Mouse (Mus musculus) A20 (cell line): ENCODE results near the gene Rab3ip.

ENCODE experiments used
- DNase-seq: peaks from one replicate; pipeline ENCODE4 v3.0.0-alpha.2; 2011; ENCODE audit warnings: low read depth, low spot score

The Rab3ip gene

GRCm38 (mm10) chr10:116920641-116921040 lies 29.9 kb downstream of the Rab3ip start:
- no peak for DNase-seq

DNA sequence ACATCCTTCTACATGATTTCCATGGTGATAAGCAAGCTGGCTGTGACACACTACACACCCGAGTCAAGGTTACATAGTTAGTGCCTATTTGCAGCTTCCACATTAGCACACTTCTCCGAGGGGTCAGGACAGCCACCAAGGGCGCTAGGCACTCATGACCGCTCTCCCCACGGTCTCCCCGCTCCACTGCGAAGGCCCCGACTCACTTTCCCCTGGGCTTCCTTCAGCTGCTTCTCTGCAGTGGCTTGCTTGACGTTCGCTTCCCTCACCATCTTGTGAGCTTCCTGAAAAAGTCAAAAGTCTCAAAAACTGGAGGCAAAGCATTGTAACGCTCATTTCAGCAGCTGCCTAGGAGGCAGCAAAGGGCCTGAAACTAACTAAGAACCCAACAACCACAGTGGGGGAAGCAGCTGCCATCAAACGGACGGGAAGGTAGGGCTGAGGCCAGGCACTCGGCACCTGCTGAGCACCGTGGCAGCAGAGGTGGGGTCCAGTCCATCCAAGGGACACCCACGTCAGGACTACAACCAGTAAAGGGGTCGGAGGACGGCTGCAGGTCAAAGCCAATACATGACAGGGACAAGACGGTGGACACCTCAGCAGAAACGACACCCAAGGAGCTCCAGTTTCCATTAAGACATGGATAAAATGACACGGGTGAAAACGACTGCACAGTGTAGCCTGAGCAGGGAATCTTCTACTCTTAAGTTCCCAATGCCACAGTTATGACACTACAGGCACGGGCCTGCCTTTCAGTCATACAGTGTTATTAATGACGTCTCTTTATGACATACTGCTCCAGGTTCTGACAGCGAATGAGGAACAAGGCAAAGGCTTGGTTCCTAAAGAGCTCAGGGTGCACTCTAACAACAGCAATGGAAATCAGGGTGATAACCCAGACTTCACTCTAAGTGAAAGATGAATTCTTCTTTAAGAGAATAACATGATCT lies 30.9 kb downstream of the Rab3ip start:
- no peak for DNase-seq

- DNase-seq: no peak
Measured at GRCm38 (mm10) chr10:116916581-116916980, 34.0 kb downstream of the Rab3ip start.

- no peak for DNase-seq
Measured at GRCm38 (mm10) chr10:116915286-116915685, 35.3 kb downstream of the Rab3ip start.

DNA sequence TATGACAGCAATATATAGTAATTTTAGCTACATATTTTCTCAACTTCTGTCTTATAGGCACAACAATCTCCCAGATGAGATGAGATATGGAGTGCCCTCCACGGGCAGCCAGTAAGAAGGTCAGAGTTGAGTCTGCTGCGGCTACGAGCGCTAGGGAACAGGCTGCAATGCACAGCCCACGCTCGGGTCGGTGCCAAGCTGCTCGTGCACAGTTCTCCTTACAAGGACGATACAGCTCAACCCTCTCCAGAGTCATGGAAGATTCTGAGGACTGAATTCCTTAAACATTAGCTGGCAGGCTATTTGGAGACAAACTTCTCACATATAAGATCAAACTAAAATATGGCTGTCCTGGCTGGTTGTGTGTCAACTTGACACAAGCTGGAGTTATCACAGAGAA lies 36.0 kb downstream of the Rab3ip start:
- no peak for DNase-seq

DNA sequence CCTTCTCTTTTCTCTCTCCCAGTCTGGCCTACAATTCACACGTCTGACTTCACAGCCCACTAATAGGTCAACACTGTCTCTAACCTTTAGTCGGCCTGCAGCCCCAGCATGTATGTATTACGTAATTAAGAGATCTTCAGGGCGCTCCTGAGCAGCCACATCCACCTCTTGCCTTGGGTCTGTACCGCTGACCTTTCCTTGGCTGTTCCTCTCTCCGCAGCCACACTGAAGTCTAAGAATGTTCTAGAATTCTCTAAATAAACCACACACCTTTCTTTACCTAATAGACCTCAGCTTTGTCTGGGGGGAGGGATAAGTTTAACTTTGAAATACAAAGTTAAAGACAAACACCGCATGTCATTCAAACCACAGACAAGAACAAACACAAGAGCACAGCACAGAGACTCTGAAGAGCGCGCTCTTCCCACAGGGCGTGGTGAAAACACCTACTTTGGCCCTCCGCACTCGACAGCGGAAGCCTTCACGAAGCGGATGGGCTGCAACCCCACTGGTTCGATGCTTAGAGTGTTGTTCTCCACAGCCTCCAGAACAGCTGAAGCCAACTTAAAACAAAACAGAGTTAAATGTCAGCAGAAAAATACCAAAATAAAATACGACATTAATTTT lies 36.8 kb downstream of the Rab3ip start:
- no peak for DNase-seq

GRCm38 (mm10) chr10:116912850-116913249 lies 37.7 kb downstream of the Rab3ip start:
- no peak for DNase-seq

GRCm38 (mm10) chr10:116908901-116909642 lies 41.5 kb downstream of the Rab3ip start:
- no peak for DNase-seq

DNA sequence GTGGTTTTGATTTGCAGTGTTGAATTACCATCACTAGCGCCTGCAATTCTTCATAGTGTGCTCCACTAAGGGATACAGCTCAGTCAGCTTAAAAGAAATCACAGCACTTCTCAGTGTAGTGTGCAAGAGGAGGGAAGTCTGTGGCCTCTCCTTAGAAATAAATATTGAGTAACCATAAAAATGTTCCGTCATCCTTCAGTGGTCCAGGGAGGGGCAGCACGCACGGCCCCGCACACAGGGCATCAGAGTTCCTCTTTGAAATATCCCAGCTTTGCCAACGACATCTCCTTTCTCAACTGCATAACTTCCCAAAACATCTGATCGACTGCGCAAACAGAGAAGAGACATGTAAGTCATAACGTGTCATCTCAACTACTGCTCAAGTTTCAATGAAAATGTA lies 43.8 kb downstream of the Rab3ip start:
- no peak for DNase-seq

GRCm38 (mm10) chr10:116904503-116904908 lies 46.1 kb downstream of the Rab3ip start:
- DNase-seq: no peak

DNA sequence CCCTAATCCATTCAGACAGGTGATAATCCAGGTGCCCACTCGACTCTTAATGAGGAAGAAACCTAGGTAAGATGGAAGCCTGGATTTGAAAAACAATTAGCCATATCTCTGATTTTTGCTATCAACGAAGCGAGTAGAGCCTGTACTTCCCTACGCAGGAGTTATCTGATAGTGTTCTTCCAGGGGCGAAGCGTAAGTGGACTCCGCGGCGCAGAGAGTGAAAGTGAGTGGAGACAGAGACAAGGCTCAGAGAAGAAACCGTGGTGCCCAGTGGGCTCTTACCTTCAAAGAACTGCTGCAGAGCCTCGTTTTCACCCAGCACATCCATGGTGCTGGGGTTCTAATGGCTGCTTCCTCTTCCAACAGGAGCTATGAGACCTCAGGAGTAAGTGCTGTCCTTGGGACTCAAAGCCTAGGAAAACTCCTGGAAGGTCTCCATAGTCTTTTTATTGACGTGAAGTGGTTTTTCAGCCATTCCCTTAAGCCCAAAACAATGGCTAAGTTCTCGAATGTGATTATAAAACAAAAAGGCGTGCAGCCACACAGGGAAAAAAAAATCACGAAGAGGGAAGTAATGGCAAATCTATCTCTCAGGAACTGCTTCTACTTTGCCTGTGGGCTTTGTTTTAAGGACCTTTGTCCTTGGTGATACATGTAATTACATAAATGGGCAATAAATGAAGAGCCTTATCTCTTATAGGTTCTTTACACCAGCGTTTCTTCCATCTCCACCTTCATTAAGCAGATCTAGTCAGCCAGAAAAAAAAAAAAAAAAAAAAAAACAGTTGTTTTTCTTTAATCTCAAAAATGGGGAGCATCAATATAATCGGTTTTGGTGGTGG lies 54.0 kb downstream of the Rab3ip start, which contains the start of gene Myrfl:
TSS of gene Myrfl (minus strand) at position 584 of the 842 bp plus-strand sequence.
- no peak for DNase-seq

GRCm38 (mm10) chr10:116895108-116895833 lies 55.3 kb downstream of the Rab3ip start:
- DNase-seq: no peak

GRCm38 (mm10) chr10:116894540-116894939 lies 56.0 kb downstream of the Rab3ip start:
- no peak for DNase-seq

DNA sequence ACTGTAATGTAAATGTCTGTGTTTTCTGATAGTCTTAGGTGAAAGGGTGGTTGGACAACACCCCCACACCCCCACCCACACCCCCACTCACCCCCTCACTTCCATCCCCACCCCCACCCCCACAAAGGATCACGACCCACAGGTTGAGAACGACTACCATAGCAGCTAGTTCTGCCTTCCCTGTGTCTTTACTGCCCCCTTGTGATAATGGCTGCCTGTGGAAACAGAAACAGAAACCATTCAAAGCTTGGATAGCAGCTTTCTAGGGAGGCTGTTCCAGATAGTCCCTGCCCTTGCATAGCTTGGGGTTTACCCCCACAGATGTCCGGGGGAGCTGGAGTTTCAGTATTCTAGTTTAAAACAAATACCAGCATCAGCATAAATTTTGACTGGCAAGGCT lies 56.8 kb downstream of the Rab3ip start:
- DNase-seq: peak; percentile 35

DNA sequence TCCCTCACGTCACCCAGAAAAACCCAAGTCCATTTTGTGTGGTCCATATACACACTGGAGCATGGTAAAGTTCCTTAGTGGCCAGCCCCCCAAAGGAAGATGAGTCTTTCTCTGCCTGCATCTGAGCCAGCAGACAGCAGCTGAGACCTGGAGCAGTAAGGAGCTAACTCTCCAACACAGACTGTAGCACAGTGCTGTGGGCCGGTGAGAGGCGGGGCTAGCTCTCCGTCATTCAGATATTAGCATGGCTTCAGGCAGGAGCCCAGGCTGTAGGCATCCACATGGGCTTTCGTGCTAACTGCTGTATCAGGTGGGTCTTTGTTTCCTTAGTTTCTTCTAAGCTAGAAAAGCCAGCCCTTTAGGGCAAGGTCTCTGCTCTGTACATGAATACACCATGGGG lies 60.0 kb downstream of the Rab3ip start:
- no peak for DNase-seq

- no peak for DNase-seq
Measured at GRCm38 (mm10) chr10:116884552-116884951, 66.0 kb downstream of the Rab3ip start.

DNA sequence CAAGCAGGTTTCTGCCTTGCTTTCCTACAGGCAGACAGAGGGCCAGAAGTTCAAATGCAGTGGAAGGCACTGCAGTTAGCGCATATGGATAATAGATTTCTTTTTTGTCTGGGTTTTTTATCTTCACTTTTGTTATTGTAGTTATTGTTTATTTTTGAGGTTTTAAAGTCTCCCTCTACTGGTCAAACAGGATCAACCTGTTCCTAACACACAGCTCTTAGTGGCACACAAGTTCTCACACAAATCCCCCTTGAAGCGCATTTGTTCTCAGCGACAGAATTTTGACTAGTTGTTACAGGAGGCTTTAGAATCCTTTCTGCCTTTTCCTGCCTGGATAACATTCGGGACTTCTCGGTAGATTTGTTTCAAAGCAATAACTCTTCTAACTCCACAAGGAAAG lies 67.0 kb downstream of the Rab3ip start:
- peak; percentile 10 for DNase-seq

GRCm38 (mm10) chr10:116877436-116877835 lies 73.1 kb downstream of the Rab3ip start:
- no peak for DNase-seq

DNA sequence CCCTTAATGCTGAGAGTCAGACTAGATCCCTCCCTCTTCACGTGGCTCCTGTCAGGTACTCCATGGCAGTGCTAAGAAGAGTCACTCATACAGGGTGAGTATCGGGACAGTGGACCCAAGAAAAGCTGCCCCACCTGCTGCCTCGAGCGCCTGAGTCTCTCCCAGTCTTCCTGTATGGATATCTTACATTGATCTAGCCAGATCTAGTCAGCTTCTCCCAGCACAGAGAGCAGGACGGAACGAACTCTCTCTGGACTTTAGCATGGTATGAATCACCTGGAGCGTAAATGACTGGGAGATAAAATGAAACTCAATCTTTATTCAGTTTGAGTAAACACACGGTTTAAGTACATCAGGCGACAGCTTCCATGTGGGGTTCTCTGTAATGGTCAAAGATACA lies 76.1 kb downstream of the Rab3ip start:
- DNase-seq: no peak

DNA sequence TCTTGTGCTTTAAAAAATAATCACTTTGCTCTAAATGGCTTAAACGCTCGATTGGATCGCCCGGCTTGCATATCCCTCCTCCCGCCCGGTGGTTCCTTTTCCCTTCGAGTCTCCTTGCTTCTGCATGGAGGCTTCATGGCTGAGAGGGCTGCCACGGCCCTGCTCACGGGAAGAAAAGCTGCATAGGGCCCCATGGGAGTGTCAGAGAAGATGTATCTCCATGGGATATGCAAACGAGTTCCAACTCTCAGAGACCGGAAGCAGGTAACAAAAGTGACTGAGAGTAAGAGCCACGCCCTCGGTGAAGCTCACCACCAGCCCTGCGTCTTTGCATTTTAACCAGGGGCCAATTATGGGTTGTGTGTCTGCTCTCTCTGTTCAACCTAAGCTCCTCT lies 78.6 kb downstream of the Rab3ip start:
- DNase-seq: peak; percentile 52
